Mouse (Mus musculus): ENCODE results near the gene Als2cl. TPM values are rescaled to one million over a fixed set of nuclear protein-coding genes. Genes with fewer than 3 reads are reported as not detected.

Gene Als2cl
- total RNA-seq, 1 experiment from 2014 or later, result 22.1 TPM

- DNase-seq, result no peak
These were observed 37.1 kb downstream of the Als2cl start, which contains the start of gene Fam240a for GRCm38 (mm10) chr9:110916786-110917185. Gene Fam240a (minus strand): TSS chr9:110916861.

- DNase-seq, result no peak
These were observed 41.2 kb downstream of the Als2cl start for GRCm38 (mm10) chr9:110920665-110921419.

- peak; percentile 86 for DNase-seq
These were observed 43.1 kb downstream of the Als2cl start for GRCm38 (mm10) chr9:110922759-110923158.

- DNase-seq, result no peak
These were observed 51.9 kb downstream of the Als2cl start for GRCm38 (mm10) chr9:110931573-110931972.

GRCm38 (mm10) chr9:110933850-110934437, 54.3 kb downstream of the Als2cl start:
- no peak for DNase-seq

DNA sequence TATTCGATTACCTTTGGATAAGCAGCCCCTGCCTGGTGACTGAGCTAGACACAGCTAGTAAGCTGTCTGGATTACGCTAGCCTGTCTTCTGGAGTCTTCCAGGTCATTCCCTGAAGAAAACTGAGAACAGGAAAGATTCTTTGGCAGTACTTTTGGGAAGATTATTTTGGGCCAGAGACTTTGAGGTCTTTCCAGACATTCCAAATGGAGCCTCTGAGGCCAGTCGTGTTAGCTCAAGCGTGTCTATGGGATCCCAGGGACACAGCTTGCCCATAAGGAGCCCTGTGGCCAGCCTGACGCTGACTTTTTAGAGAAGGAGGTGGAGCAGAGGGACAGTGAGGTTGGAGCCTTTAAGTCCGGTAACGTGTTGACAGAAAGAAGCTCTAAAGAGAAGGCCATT, 56.3 kb downstream of the Als2cl start:
- no peak for DNase-seq

GRCm38 (mm10) chr9:110937506-110938490, 58.1 kb downstream of the Als2cl start:
- peak; percentile 31 for DNase-seq

GRCm38 (mm10) chr9:110944265-110944664, 64.6 kb downstream of the Als2cl start:
- no peak for DNase-seq

- no peak for DNase-seq
These were observed 65.7 kb downstream of the Als2cl start for GRCm38 (mm10) chr9:110945343-110945742.

GRCm38 (mm10) chr9:110945926-110946325, 66.3 kb downstream of the Als2cl start, which contains the start of gene Tdgf1:
Gene Tdgf1 (minus strand): TSS chr9:110946158.
- no peak for DNase-seq

DNA sequence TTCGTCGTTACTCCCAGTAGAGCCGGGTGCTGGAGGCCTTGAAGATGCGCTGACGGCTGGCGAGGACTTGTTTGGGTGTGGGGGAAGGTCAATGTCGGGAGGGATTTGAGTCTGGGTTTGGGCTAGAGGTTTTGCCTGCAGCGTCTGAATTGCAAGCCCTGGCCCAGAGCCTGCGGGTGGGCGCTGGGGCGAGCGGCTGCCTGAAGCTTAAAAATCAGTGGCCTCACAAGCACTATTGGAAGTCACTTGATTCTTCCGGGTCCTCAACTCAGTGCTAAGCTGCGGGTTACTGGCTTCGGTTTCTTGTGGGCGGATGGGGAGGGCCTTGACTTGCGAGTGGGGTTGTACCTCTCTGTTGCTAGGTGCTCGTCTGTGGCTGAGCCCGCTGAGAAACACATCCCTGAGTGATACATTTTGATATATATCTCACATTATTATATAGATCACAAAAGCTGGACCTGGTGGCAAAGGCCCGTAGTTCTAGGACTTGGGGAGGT, 66.9 kb downstream of the Als2cl start:
- no peak for DNase-seq

DNA sequence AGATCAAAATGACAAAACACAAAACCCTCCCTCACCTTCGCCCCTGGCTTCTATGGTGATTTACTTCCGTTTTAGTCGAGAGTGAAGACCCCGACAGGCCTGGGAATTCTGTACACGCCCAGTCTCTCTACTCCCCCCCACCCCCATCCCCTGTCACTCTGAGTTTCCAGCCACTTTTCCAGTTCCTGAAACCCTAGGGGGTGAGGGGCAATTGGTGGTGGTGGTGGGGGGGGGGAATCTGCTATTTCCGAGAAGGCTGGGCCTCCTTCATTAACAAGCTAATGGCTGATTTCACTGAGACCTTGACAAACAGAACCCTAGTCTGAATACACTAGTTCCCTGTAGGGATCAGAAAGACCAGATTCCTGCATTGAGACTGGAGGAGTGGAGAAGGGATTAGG, 67.6 kb downstream of the Als2cl start:
- no peak for DNase-seq

- DNase-seq, result no peak
These were observed 68.2 kb downstream of the Als2cl start for GRCm38 (mm10) chr9:110947900-110948299.

DNA sequence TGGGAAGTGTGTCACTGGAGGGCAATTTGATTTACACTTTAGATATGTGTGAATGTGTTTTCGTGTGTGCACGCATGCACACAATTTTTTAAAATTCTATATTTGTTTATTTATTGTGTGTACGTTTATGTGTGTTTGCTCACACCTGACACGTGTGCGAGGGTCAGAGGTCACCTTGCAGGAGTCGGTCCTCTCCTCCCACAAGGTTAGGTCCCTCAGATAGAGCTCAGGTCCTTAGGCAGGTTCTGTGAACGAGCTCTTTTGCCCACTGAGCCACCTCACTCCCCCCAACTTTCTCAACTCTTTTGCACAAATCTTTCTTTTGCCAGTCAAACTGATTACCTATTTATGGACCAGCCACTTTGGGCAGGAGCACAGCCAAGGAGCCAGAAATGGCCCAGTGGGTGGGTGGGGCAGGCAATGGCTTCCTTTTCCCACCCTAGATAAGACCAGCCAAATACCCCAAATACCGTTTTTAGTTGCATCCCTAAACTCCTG, 69.2 kb downstream of the Als2cl start:
- DNase-seq, result no peak

GRCm38 (mm10) chr9:110950109-110950508, 70.4 kb downstream of the Als2cl start:
- DNase-seq, result no peak

Small RNA genes within 50 kb of the gene (microRNA-seq; reads per million reads assigned to microRNA genes)
- 0 reads per million in 2 experiments for gene Gm24269

Other genes starting within 250 kb of the Als2cl start
- gene Nbeal2, start 225.7 kb upstream of the Als2cl start, total RNA-seq (2021), result 7.9 and 10.1 TPM in 2 replicates
- gene Ccdc12, start 223.4 kb upstream of the Als2cl start, total RNA-seq (2021), result 64.0 and 69.5 TPM in 2 replicates
- gene Myl3, start 138.0 kb upstream of the Als2cl start, total RNA-seq (2021), result 1.2 TPM in 1 of 2 replicates, not detected in the other
- gene Pth1r, start 132.7 kb upstream of the Als2cl start, total RNA-seq (2021), result 8.0 and 9.7 TPM in 2 replicates
- gene Prss42, start 81.7 kb upstream of the Als2cl start, total RNA-seq (2021), result not detected in 2 replicates
- not detected in 2 replicates for gene Prss44, start 65.9 kb upstream of the Als2cl start, total RNA-seq (2021)
- not detected in 2 replicates for gene Prss43, start 53.2 kb upstream of the Als2cl start, total RNA-seq (2021)
- not detected in 2 replicates for gene Prss45, start 45.3 kb upstream of the Als2cl start, total RNA-seq (2021)
- not detected in 2 replicates for gene Prss46, start 35.4 kb upstream of the Als2cl start, total RNA-seq (2021)
- not detected in 2 replicates for gene Prss50, start 21.9 kb upstream of the Als2cl start, total RNA-seq (2021)
- 2.0 and 2.3 TPM in 2 replicates for gene Tmie, start 243 bp downstream of the Als2cl start, total RNA-seq (2021)
- not detected in 2 replicates for gene Fam240a, start 37.0 kb downstream of the Als2cl start, total RNA-seq (2021)
- gene Tdgf1, start 66.3 kb downstream of the Als2cl start, total RNA-seq (2021), result not detected in 2 replicates
- 8.9 and 10.5 TPM in 2 replicates for gene Lrrc2, start 71.7 kb downstream of the Als2cl start, total RNA-seq (2021)
- 3.0 and 4.8 TPM in 2 replicates for gene Rtp3, start 110.7 kb downstream of the Als2cl start, total RNA-seq (2021)
- gene Ltf, start 139.4 kb downstream of the Als2cl start, total RNA-seq (2021), result 0.49 and 2.4 TPM in 2 replicates
- gene Ccrl2, start 177.6 kb downstream of the Als2cl start, total RNA-seq (2021), result 4.2 and 4.5 TPM in 2 replicates
- 61.9 and 65.4 TPM in 2 replicates for gene Lrrfip2, start 237.7 kb downstream of the Als2cl start, total RNA-seq (2021)